Mouse (Mus musculus): ENCODE results near the gene Atat1.

- TF ChIP-seq CTCF (IDR thresholded peaks at IDR 0.05; ENCODE audit: borderline replicate concordance, control insufficient read depth, extremely low read depth, insufficient read depth, low read length, poor library complexity) (no peak), POLR2A (IDR thresholded peaks at IDR 0.05; ENCODE audit: control insufficient read depth, extremely low read depth, insufficient read depth, low read length, poor library complexity) (no peak)
These were observed 20.8 kb upstream of the Atat1 start for GRCm38 (mm10) chr17:35930627-35931026.

Measured in thymus, adult 2 months (tissue).